Mouse (Mus musculus) cerebellum, adult 2 months (tissue): ENCODE data around the gene Olfr608.

Experiments
- CTCF ChIP-seq: fragments of 200-500 bp; IDR thresholded peaks from 2 replicates; pipeline ENCODE4 v1.5.1; 2011; ENCODE audit warnings: low read depth, mild to moderate bottlenecking, control low read depth, low read length, moderate library complexity, borderline replicate concordance; ENCODE audit not compliant: insufficient read depth
- POLR2A ChIP-seq: fragments of 200-500 bp; IDR thresholded peaks from 2 replicates; pipeline ENCODE4 v1.6.1; 2011; ENCODE audit warnings: low read length, control low read depth, borderline replicate concordance; ENCODE audit not compliant: insufficient read depth

DNA sequence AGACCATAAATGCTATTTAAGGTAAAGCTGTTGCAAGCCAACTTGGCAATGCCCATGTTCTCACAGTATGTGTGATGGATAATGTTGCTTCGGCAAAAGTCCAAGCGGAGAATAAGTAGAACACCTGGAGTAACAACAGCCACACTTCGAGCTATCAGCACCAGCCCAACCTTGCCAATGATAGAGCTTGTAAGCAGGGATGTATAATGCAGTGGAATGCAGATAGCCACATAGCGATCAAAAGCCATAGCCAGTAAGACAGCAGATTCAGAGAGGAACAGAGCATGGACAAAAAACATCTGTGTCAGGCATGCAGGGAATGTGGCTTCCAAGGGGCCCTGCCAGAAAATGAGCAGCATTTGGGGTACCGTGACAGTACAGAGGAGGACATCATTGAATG is 9.1 kb upstream of the Olfr608 start:
- TF ChIP-seq CTCF (no peak), POLR2A (no peak)
